Mouse (Mus musculus): ENCODE measurements around the gene Upk3bl. TPM values are rescaled to one million over a fixed set of nuclear protein-coding genes. Genes with fewer than 3 reads are reported as not detected.
A peak's percentile ranks its signal among the peaks of the same experiment; 100 is the strongest.

Upk3bl gene
- total and polyA plus RNA-seq, 3 experiments, result not detected

GRCm38 (mm10) chr5:136095089-136095488, 40.8 kb downstream of the Upk3bl start:
- no peaks in the 10 kb centered on the region for H3K79me2 ChIP-seq (ENCODE audit: control insufficient read depth, insufficient read depth, low read length, poor library complexity)
- H3K27ac ChIP-seq (ENCODE audit: control insufficient read depth, low read depth, low read length), result no peak overlapping the region
- H3K27me3 ChIP-seq (ENCODE audit: control insufficient read depth in 1 of 2, insufficient read depth in 2 of 2, low read length in 2 of 2), result no peaks in the 10 kb centered on the region
- H3K36me3 ChIP-seq (ENCODE audit: control insufficient read depth in 1 of 2, insufficient read depth in 2 of 2, low read length in 2 of 2), result no peaks in the 10 kb centered on the region
- H3K9ac ChIP-seq (ENCODE audit: control insufficient read depth, low read depth, low read length, poor library complexity, severe bottlenecking), result no peak overlapping the region
- H3K4me3 ChIP-seq (ENCODE audit: control insufficient read depth in 1 of 2, insufficient read depth in 1 of 2, low read depth in 2 of 2, low read length in 2 of 2), result no peak overlapping the region
- no peaks in the 10 kb centered on the region for H3K4me1 ChIP-seq (ENCODE audit: control insufficient read depth in 1 of 2, insufficient read depth in 2 of 2, low read length in 2 of 2)
- DNase-seq (ENCODE audit: low read depth, low spot score), result no peak
- TF ChIP-seq MYC (IDR thresholded peaks at IDR 0.05; ENCODE audit: low read depth, low read length), result no peak
- TF ChIP-seq MAX (IDR thresholded peaks at IDR 0.05; ENCODE audit: low read length), result no peak
- TF ChIP-seq ETS1 (IDR thresholded peaks at IDR 0.05; ENCODE audit: low read depth, low read length), result no peak
- TF ChIP-seq MAFK (IDR thresholded peaks at IDR 0.05; ENCODE audit: borderline replicate concordance, low read depth, low read length), result no peak
- no peak for TF ChIP-seq GABPA (IDR thresholded peaks at IDR 0.05; ENCODE audit: low read depth, low read length)
- no peak for TF ChIP-seq JUND (IDR thresholded peaks at IDR 0.05; ENCODE audit: low read depth, low read length)
- no peak for TF ChIP-seq UBTF (IDR thresholded peaks at IDR 0.05; ENCODE audit: borderline replicate concordance, insufficient read depth, low read depth, low read length)
- no peaks in the 10 kb centered on the region for H3K9me3 ChIP-seq (replicated peaks; ENCODE audit: insufficient read depth, low read length)

- no peak for TF ChIP-seq BHLHE40 (IDR thresholded peaks at IDR 0.05; ENCODE audit: borderline replicate concordance, low read depth, low read length)
- no peak for TF ChIP-seq MYB (IDR thresholded peaks at IDR 0.05; ENCODE audit: low read depth, low read length)
- no peak for TF ChIP-seq MEF2A (IDR thresholded peaks at IDR 0.05; ENCODE audit: extremely low read depth, insufficient replicate concordance, low read depth, low read length, poor library complexity, severe bottlenecking)
- TF ChIP-seq POLR2AphosphoS5 (IDR thresholded peaks at IDR 0.05; ENCODE audit: borderline replicate concordance, low read depth, low read length), result no peak
- H3K4me1 ChIP-seq (ENCODE audit: control insufficient read depth in 1 of 2, insufficient read depth in 2 of 2, low read length in 2 of 2), result peaks cover 0 to 11% of the 10 kb centered on the region in 2 experiments; a peak in 1 of 4 replicates
- H3K36me3 ChIP-seq (ENCODE audit: control insufficient read depth in 1 of 2, insufficient read depth in 2 of 2, low read length in 2 of 2), result peaks cover 0 to 3% of the 10 kb centered on the region in 2 experiments; a peak in 1 of 4 replicates
- no peak overlapping the region for H3K9ac ChIP-seq (ENCODE audit: control insufficient read depth, low read depth, low read length, poor library complexity, severe bottlenecking)
- H3K9me3 ChIP-seq (replicated peaks; ENCODE audit: insufficient read depth, low read length), result no peaks in the 10 kb centered on the region
- H3K27ac ChIP-seq (ENCODE audit: control insufficient read depth, low read depth, low read length), result no peak overlapping the region
- no peak overlapping the region for H3K4me3 ChIP-seq (ENCODE audit: control insufficient read depth in 1 of 2, insufficient read depth in 1 of 2, low read depth in 2 of 2, low read length in 2 of 2)
- H3K79me2 ChIP-seq (ENCODE audit: control insufficient read depth, insufficient read depth, low read length, poor library complexity), result no peaks in the 10 kb centered on the region
- no peak for DNase-seq (ENCODE audit: low read depth, low spot score)
- H3K27me3 ChIP-seq (ENCODE audit: control insufficient read depth in 1 of 2, insufficient read depth in 2 of 2, low read length in 2 of 2), result no peaks in the 10 kb centered on the region
Measured at GRCm38 (mm10) chr5:136098536-136098935, 44.2 kb downstream of the Upk3bl start.

- peak; percentile 91 for DNase-seq (ENCODE audit: low read depth, low spot score)
- Histone ChIP-seq H3K9ac (ENCODE audit: control insufficient read depth, low read depth, low read length, poor library complexity, severe bottlenecking) (peak overlapping the region; percentile 49), H3K4me3 (ENCODE audit: control insufficient read depth in 1 of 2, insufficient read depth in 1 of 2, low read depth in 2 of 2, low read length in 2 of 2) (peak overlapping the region; percentile 13 to 35), H3K27ac (ENCODE audit: control insufficient read depth, low read depth, low read length) (no peak overlapping the region), H3K79me2 (ENCODE audit: control insufficient read depth, insufficient read depth, low read length, poor library complexity) (no peaks in the 10 kb centered on the region), H3K9me3 (replicated peaks; ENCODE audit: insufficient read depth, low read length) (no peaks in the 10 kb centered on the region), H3K4me1 (ENCODE audit: control insufficient read depth in 1 of 2, insufficient read depth in 2 of 2, low read length in 2 of 2) (peaks cover 0 to 11% of the 10 kb centered on the region in 2 experiments; a peak in 1 of 4 replicates), H3K36me3 (ENCODE audit: control insufficient read depth in 1 of 2, insufficient read depth in 2 of 2, low read length in 2 of 2) (peaks cover 0 to 3% of the 10 kb centered on the region in 2 experiments; a peak in 1 of 4 replicates), H3K27me3 (ENCODE audit: control insufficient read depth in 1 of 2, insufficient read depth in 2 of 2, low read length in 2 of 2) (no peaks in the 10 kb centered on the region)
- peak; percentile 70 for TF ChIP-seq ZC3H11A (IDR thresholded peaks at IDR 0.05; ENCODE audit: low read depth, low read length)
- TF ChIP-seq USF1 (IDR thresholded peaks at IDR 0.05; ENCODE audit: low read depth, low read length), result peak; percentile 75
- TF ChIP-seq RAD21 (IDR thresholded peaks at IDR 0.05; ENCODE audit: low read depth, low read length), result peak; percentile 64
- peak; percentile 85 to 92 (median 90) for TF ChIP-seq CTCF (IDR thresholded peaks at IDR 0.05 in 2 of 3, conservative IDR thresholded peaks at IDR 0.05 in 1 of 3; ENCODE audit: control insufficient read depth in 1 of 3, insufficient read depth in 1 of 3, low read depth in 2 of 3, low read length in 3 of 3, poor library complexity in 1 of 3, severe bottlenecking in 1 of 3)
- no peak for TF ChIP-seq ZNF384 (IDR thresholded peaks at IDR 0.05; ENCODE audit: low read depth, low read length)
- no peak for TF ChIP-seq POLR2AphosphoS5 (IDR thresholded peaks at IDR 0.05; ENCODE audit: borderline replicate concordance, low read depth, low read length)
- peak; percentile 20; the same call in 1 of the 2 replicates for TF ChIP-seq TBP (IDR thresholded peaks at IDR 0.05; ENCODE audit: low read depth, low read length)
- TF ChIP-seq MXI1 (IDR thresholded peaks at IDR 0.05; ENCODE audit: low read depth, low read length), result peak; percentile 100
- peak; percentile 42; the same call in 1 of the 2 replicates for TF ChIP-seq NELFE (IDR thresholded peaks at IDR 0.05; ENCODE audit: low read depth, low read length)
- TF ChIP-seq MAZ (IDR thresholded peaks at IDR 0.05; ENCODE audit: low read depth, low read length), result no peak
- TF ChIP-seq ETS1 (IDR thresholded peaks at IDR 0.05; ENCODE audit: low read depth, low read length), result no peak; the same call in 1 of the 2 replicates
- TF ChIP-seq SIN3A (IDR thresholded peaks at IDR 0.05; ENCODE audit: low read length), result peak; percentile 93
- no peak for TF ChIP-seq JUND (IDR thresholded peaks at IDR 0.05; ENCODE audit: low read depth, low read length)
- no peak for TF ChIP-seq CHD2 (IDR thresholded peaks at IDR 0.05; ENCODE audit: low read length)
- TF ChIP-seq TAL1 (IDR thresholded peaks at IDR 0.05; ENCODE audit: low read length), result no peak
- no peak for TF ChIP-seq EP300 (IDR thresholded peaks at IDR 0.05; ENCODE audit: low read depth in 1 of 2, low read length in 2 of 2)
- TF ChIP-seq GABPA (IDR thresholded peaks at IDR 0.05; ENCODE audit: low read depth, low read length), result no peak
- TF ChIP-seq MYC (IDR thresholded peaks at IDR 0.05; ENCODE audit: low read depth, low read length), result peak; percentile 100
Measured at GRCm38 (mm10) chr5:136102099-136102820, 48.0 kb downstream of the Upk3bl start.

Data from MEL (cell line).